Mouse (Mus musculus): ENCODE data around the gene Cmss1. TPM values are rescaled to one million over a fixed set of nuclear protein-coding genes. Genes with fewer than 3 reads are reported as not detected.

The Cmss1 gene
- polyA plus RNA-seq, 1 experiment from 2014 or later, result 52.5 TPM

DNA sequence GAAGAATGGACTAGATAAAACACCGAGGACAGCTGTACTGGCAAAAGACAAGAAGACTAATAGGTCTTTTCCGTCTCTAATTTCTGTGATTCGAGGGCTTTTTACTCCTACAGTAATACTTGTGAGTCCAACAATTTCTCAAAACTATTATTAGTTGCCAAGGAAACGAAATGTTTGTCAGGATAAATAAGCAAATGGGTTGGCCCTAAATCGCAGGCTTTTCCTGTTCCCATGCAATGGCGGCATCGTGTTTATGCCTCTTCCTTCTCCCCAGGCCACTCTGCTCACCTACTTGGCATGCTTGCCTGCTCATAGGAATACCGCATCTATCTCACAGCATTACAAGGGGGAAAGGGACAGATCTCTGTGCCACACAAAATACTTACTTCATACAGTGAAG, 62.2 kb downstream of the Cmss1 start:
- ATAC-seq (replicated peaks; ENCODE audit: low FRiP score) (no peak), DNase-seq (ENCODE audit: low spot score) (no peak)
- Histone ChIP-seq H3K27ac (ENCODE audit: low read depth, low read length) (no peak overlapping the region), H3K4me2 (ENCODE audit: low read depth, low read length, severe bottlenecking) (no peak overlapping the region), H3K9ac (ENCODE audit: low read length) (no peak overlapping the region), H3K9me3 (ENCODE audit: control insufficient read depth, low read length) (no peaks in the 10 kb centered on the region), H3K36me3 (ENCODE audit: control insufficient read depth, insufficient read depth, low read length) (no peaks in the 10 kb centered on the region), H3K4me3 (ENCODE audit: low read depth, low read length) (no peak overlapping the region), H3K27me3 (ENCODE audit: control insufficient read depth, insufficient read depth, low read length) (peaks cover 2% of the 10 kb centered on the region; the same call in 1 of the 2 replicates), H3K4me1 (replicated peaks; ENCODE audit: control insufficient read depth, insufficient read depth, low read length) (peaks cover 2% of the 10 kb centered on the region; the same call in 1 of the 2 replicates)
- WGBS, result 87% methylated on average over 8 of the region's 8 CpGs

DNA sequence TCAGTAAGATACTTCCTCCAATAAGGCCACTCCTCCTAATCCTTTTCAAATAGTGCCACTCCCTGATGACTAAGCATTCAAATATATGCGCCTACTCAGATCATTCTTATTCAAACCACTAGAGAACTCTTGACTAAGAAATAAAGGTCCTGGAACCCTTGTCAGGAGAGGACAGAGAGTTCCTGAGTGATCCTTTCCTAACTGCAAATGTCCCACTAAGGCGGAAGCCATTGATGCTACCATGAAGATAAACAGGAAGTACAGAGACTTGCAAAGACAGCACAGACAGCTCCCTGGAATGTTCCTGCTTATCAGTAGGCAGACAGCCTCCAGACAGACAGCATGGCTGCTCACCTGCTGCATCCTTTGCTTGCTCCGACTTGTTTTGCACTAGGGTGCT, 63.4 kb downstream of the Cmss1 start:
- Histone ChIP-seq H3K27ac (ENCODE audit: low read depth, low read length) (no peak overlapping the region), H3K4me2 (ENCODE audit: low read depth, low read length, severe bottlenecking) (no peak overlapping the region), H3K27me3 (ENCODE audit: control insufficient read depth, insufficient read depth, low read length) (no peaks in the 10 kb centered on the region), H3K36me3 (ENCODE audit: control insufficient read depth, insufficient read depth, low read length) (no peaks in the 10 kb centered on the region), H3K9me3 (ENCODE audit: control insufficient read depth, low read length) (no peaks in the 10 kb centered on the region), H3K4me3 (ENCODE audit: low read depth, low read length) (no peak overlapping the region), H3K9ac (ENCODE audit: low read length) (no peak overlapping the region), H3K4me1 (replicated peaks; ENCODE audit: control insufficient read depth, insufficient read depth, low read length) (no peaks in the 10 kb centered on the region)
- WGBS, result 92% methylated on average over 3 of the region's 3 CpGs
- no peak for DNase-seq (ENCODE audit: low spot score)
- no peak for ATAC-seq (replicated peaks; ENCODE audit: low FRiP score)

DNA sequence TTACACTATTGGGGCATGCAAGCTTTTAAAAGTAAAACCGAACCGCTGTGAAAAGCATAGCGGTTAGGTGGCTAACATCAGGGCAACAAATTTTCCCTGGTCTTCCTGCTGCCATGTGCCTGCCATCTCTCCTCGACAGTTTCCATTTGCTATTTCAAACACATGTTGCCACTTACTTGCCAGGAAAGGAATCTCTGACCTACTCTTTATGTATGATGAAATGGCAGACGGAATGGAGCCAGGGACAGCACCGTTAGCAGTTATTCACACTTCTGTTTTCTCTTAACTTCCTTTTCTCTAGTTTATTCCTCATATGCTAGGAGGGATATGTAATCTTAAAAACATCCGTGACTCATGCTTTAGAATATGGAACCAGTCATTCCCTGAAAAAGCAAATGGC, 70.2 kb downstream of the Cmss1 start:
- no peak overlapping the region for H3K4me3 ChIP-seq (ENCODE audit: low read depth, low read length)
- ATAC-seq (replicated peaks; ENCODE audit: low FRiP score), result no peak
- no peak overlapping the region for H3K4me2 ChIP-seq (ENCODE audit: low read depth, low read length, severe bottlenecking)
- H3K9me3 ChIP-seq (ENCODE audit: control insufficient read depth, low read length), result no peaks in the 10 kb centered on the region
- 87% methylated on average over 7 of the region's 7 CpGs for WGBS
- DNase-seq (ENCODE audit: low spot score), result no peak
- no peak overlapping the region for H3K27ac ChIP-seq (ENCODE audit: low read depth, low read length)
- H3K27me3 ChIP-seq (ENCODE audit: control insufficient read depth, insufficient read depth, low read length), result no peaks in the 10 kb centered on the region
- no peaks in the 10 kb centered on the region for H3K36me3 ChIP-seq (ENCODE audit: control insufficient read depth, insufficient read depth, low read length)
- no peak overlapping the region for H3K9ac ChIP-seq (ENCODE audit: low read length)
- no peaks in the 10 kb centered on the region for H3K4me1 ChIP-seq (replicated peaks; ENCODE audit: control insufficient read depth, insufficient read depth, low read length)

DNA sequence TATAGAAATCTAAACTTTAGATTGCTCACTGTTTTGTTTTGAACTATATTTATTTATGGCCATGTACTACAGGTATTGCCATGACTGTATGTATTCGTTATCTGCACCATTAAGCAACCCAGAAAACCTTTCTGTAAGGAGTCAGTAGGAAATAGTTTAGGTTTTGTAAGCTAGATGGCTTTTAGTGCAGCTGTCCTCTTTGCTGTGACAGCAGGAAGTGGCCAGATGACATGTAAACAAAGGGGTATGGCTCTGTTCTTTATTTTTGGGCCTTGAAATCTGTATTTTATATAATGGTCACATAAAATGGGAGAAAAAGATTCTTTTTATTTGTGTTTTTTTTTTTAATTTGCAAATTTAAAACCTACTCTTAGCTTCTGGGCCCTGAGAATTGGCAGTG, 71.9 kb downstream of the Cmss1 start:
- WGBS, result 88% methylated on average over 1 of the region's 1 CpGs
- H3K9me3 ChIP-seq (ENCODE audit: control insufficient read depth, low read length), result no peaks in the 10 kb centered on the region
- H3K36me3 ChIP-seq (ENCODE audit: control insufficient read depth, insufficient read depth, low read length), result no peaks in the 10 kb centered on the region
- no peaks in the 10 kb centered on the region for H3K4me1 ChIP-seq (replicated peaks; ENCODE audit: control insufficient read depth, insufficient read depth, low read length)
- DNase-seq (ENCODE audit: low spot score) (no peak), ATAC-seq (replicated peaks; ENCODE audit: low FRiP score) (no peak)
- no peak overlapping the region for H3K27ac ChIP-seq (ENCODE audit: low read depth, low read length)
- H3K4me2 ChIP-seq (ENCODE audit: low read depth, low read length, severe bottlenecking), result no peak overlapping the region
- H3K4me3 ChIP-seq (ENCODE audit: low read depth, low read length), result no peak overlapping the region
- H3K9ac ChIP-seq (ENCODE audit: low read length), result no peak overlapping the region
- H3K27me3 ChIP-seq (ENCODE audit: control insufficient read depth, insufficient read depth, low read length), result no peaks in the 10 kb centered on the region

DNA sequence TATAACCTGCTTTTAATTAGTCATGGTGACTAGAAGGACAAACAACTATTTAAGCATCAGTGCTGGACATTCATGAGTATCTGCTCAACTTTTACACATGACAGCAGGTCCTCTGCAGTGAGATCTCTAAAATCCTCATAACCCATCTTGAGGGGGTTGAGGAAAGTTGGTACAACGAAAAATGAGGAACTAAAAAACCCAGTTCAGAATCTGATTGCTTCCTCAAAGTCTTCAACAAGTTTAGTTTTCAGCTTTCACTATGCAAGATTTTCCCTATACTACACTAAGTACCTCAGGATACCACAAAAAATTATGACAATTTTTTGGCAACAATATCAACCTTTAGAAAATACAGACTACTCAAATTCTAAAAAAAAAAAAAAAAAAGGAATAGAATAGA, 72.3 kb downstream of the Cmss1 start:
- H3K27me3 ChIP-seq (ENCODE audit: control insufficient read depth, insufficient read depth, low read length), result no peaks in the 10 kb centered on the region
- no peak overlapping the region for H3K4me3 ChIP-seq (ENCODE audit: low read depth, low read length)
- no peak overlapping the region for H3K4me2 ChIP-seq (ENCODE audit: low read depth, low read length, severe bottlenecking)
- no peaks in the 10 kb centered on the region for H3K9me3 ChIP-seq (ENCODE audit: control insufficient read depth, low read length)
- ATAC-seq (replicated peaks; ENCODE audit: low FRiP score), result no peak
- no peaks in the 10 kb centered on the region for H3K36me3 ChIP-seq (ENCODE audit: control insufficient read depth, insufficient read depth, low read length)
- H3K9ac ChIP-seq (ENCODE audit: low read length), result no peak overlapping the region
- no peak for DNase-seq (ENCODE audit: low spot score)
- no peak overlapping the region for H3K27ac ChIP-seq (ENCODE audit: low read depth, low read length)
- WGBS, result 79% methylated on average over 1 of the region's 1 CpGs
- no peaks in the 10 kb centered on the region for H3K4me1 ChIP-seq (replicated peaks; ENCODE audit: control insufficient read depth, insufficient read depth, low read length)

DNA sequence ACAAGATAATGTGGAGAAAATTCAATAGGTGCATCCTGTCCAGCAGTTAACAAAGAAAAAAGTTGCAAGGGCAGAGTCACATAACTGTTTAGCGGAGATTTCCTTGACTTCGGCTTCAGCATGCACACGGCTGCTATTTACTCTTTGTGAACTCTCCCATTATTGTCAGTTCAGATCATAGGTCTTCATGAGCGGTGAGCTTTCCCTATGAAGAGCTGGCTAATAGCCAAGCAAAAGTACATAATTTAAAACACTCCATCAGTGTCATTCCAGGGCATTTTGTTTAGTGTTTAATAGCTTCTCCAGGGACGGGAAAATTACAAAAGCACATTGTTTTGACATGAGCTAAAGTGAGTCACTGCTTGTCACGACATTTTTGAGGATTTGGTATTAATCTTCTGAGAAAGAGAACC, 74.6 kb downstream of the Cmss1 start:
- DNase-seq (ENCODE audit: low spot score), result no peak
- Histone ChIP-seq H3K27me3 (ENCODE audit: control insufficient read depth, insufficient read depth, low read length) (no peaks in the 10 kb centered on the region), H3K4me3 (ENCODE audit: low read depth, low read length) (no peak overlapping the region), H3K9me3 (ENCODE audit: control insufficient read depth, low read length) (no peaks in the 10 kb centered on the region), H3K4me1 (replicated peaks; ENCODE audit: control insufficient read depth, insufficient read depth, low read length) (no peaks in the 10 kb centered on the region), H3K36me3 (ENCODE audit: control insufficient read depth, insufficient read depth, low read length) (no peaks in the 10 kb centered on the region), H3K9ac (ENCODE audit: low read length) (no peak overlapping the region), H3K27ac (ENCODE audit: low read depth, low read length) (no peak overlapping the region), H3K4me2 (ENCODE audit: low read depth, low read length, severe bottlenecking) (no peak overlapping the region)
- ATAC-seq (replicated peaks; ENCODE audit: low FRiP score), result no peak
- WGBS, result 47% methylated on average over 6 of the region's 6 CpGs

DNA sequence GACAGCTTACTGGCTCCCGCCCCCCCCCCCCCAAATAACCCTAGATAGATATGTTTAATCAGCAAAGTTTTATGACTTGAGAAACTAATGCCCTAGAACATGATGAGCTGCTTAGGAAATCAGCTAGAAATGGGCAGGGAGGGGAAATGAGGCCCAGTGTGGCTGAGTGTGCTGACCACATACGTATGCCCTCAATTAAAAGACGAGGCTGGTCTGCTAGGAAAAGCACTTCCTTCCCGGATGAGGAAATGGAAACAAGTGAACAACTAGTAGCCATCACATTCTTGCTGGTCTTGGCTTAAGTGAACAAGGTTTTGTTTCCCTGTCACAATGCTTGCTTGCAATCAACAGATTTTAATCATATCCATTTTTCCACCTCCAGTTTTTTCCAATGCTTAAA, 76.1 kb downstream of the Cmss1 start:
- ATAC-seq (replicated peaks; ENCODE audit: low FRiP score) (no peak), DNase-seq (ENCODE audit: low spot score) (no peak)
- Histone ChIP-seq H3K27me3 (ENCODE audit: control insufficient read depth, insufficient read depth, low read length) (no peaks in the 10 kb centered on the region), H3K4me1 (replicated peaks; ENCODE audit: control insufficient read depth, insufficient read depth, low read length) (no peaks in the 10 kb centered on the region), H3K36me3 (ENCODE audit: control insufficient read depth, insufficient read depth, low read length) (no peaks in the 10 kb centered on the region), H3K4me2 (ENCODE audit: low read depth, low read length, severe bottlenecking) (no peak overlapping the region), H3K27ac (ENCODE audit: low read depth, low read length) (no peak overlapping the region), H3K4me3 (ENCODE audit: low read depth, low read length) (no peak overlapping the region), H3K9ac (ENCODE audit: low read length) (no peak overlapping the region), H3K9me3 (ENCODE audit: control insufficient read depth, low read length) (no peaks in the 10 kb centered on the region)
- WGBS, result 89% methylated on average over 4 of the region's 4 CpGs

DNA sequence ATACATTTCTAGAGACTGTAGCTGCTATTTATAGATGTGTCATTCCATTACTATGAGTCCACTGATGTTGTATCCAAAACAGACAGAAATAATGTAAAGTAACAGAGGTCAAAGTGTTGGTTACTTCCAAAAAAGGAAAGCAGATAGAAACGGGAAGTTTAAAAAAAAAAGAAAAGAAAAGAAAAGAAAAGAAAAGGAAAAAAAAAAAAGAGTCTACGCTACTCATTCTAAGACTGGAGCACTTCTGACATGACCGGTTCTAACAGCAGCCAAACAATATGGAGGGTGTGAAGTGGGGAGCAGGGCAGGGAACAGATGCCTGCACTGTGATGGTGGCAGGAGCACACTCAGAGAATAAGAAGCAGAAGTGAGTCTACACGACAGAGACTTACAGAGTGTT, 78.2 kb downstream of the Cmss1 start:
- no peaks in the 10 kb centered on the region for H3K4me1 ChIP-seq (replicated peaks; ENCODE audit: control insufficient read depth, insufficient read depth, low read length)
- H3K36me3 ChIP-seq (ENCODE audit: control insufficient read depth, insufficient read depth, low read length), result no peaks in the 10 kb centered on the region
- no peak overlapping the region for H3K27ac ChIP-seq (ENCODE audit: low read depth, low read length)
- H3K9me3 ChIP-seq (ENCODE audit: control insufficient read depth, low read length), result no peaks in the 10 kb centered on the region
- no peak overlapping the region for H3K4me2 ChIP-seq (ENCODE audit: low read depth, low read length, severe bottlenecking)
- H3K9ac ChIP-seq (ENCODE audit: low read length), result no peak overlapping the region
- no peaks in the 10 kb centered on the region for H3K27me3 ChIP-seq (ENCODE audit: control insufficient read depth, insufficient read depth, low read length)
- ATAC-seq (replicated peaks; ENCODE audit: low FRiP score) (no peak), DNase-seq (ENCODE audit: low spot score) (no peak)
- WGBS, result 89% methylated on average over 4 of the region's 4 CpGs
- no peak overlapping the region for H3K4me3 ChIP-seq (ENCODE audit: low read depth, low read length)

DNA sequence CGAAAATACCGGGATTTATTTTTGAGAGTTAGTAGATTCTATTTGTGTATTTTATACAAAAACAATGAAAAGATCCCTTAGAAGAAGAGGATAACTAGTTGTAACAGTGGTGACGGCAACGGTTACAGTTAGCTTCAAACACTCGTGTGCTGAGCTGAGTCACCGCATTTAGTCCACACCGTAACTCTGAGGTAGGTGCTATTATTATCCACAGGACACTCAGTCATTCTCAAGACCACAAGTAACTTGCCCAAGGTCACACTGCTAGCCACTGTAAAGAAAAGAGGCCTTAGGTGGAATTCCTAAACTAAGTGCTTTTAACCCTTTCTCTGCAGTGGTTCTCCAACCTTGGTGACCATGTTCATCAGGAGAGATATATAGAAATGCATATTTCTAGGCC, 79.8 kb downstream of the Cmss1 start:
- H3K4me1 ChIP-seq (replicated peaks; ENCODE audit: control insufficient read depth, insufficient read depth, low read length), result no peaks in the 10 kb centered on the region
- no peak overlapping the region for H3K4me2 ChIP-seq (ENCODE audit: low read depth, low read length, severe bottlenecking)
- H3K9ac ChIP-seq (ENCODE audit: low read length), result no peak overlapping the region
- H3K27ac ChIP-seq (ENCODE audit: low read depth, low read length), result no peak overlapping the region
- 94% methylated on average over 7 of the region's 7 CpGs for WGBS
- H3K36me3 ChIP-seq (ENCODE audit: control insufficient read depth, insufficient read depth, low read length), result no peaks in the 10 kb centered on the region
- no peaks in the 10 kb centered on the region for H3K27me3 ChIP-seq (ENCODE audit: control insufficient read depth, insufficient read depth, low read length)
- no peaks in the 10 kb centered on the region for H3K9me3 ChIP-seq (ENCODE audit: control insufficient read depth, low read length)
- no peak overlapping the region for H3K4me3 ChIP-seq (ENCODE audit: low read depth, low read length)
- ATAC-seq (replicated peaks; ENCODE audit: low FRiP score) (no peak), DNase-seq (ENCODE audit: low spot score) (no peak)

Data from forebrain, embryonic 11.5 days (tissue).